Mouse (Mus musculus) intestine, postnatal 0 days (tissue): ENCODE data around the gene Cenpa. TPM values are rescaled to one million over a fixed set of nuclear protein-coding genes. Genes with fewer than 3 reads are reported as not detected.

Source experiments
- ATAC-seq: fragments of 200-750 bp; cut with Nextera tagmentation; 2 replicates; pipeline ENCODE4 v1.8.0; 2017; ENCODE audit warnings: mild to moderate bottlenecking, moderate TSS enrichment, moderate library complexity
- H3K27ac ChIP-seq: fragments of 300-500 bp; sonication (generic); 2 replicates; pipeline ENCODE4 v1.5.1; 2014; ENCODE audit warnings: mild to moderate bottlenecking, low read depth, low read length, moderate library complexity
- H3K27me3 ChIP-seq: fragments of 300-500 bp; sonication (generic); replicated peaks from 2 replicates; pipeline ENCODE4 v1.6.1; 2014; ENCODE audit warnings: low read length, mixed read lengths; ENCODE audit not compliant: control insufficient read depth, insufficient read depth
- H3K36me3 ChIP-seq: fragments of 300-500 bp; sonication (generic); 2 replicates; pipeline ENCODE4 v1.6.1; 2014; ENCODE audit warnings: mild to moderate bottlenecking, moderate library complexity; ENCODE audit not compliant: control insufficient read depth, insufficient read depth
- H3K4me1 ChIP-seq: fragments of 300-500 bp; sonication (generic); replicated peaks from 2 replicates; pipeline ENCODE4 v1.6.1; 2014; ENCODE audit warnings: antibody characterized with exemption, low read length, mixed read lengths; ENCODE audit not compliant: control insufficient read depth, insufficient read depth
- H3K4me2 ChIP-seq: fragments of 300-500 bp; sonication (generic); replicated peaks from 2 replicates; pipeline ENCODE4 v1.6.1; 2014; ENCODE audit warnings: low read depth, mild to moderate bottlenecking, moderate library complexity
- H3K4me3 ChIP-seq: fragments of 300-500 bp; sonication (generic); 2 replicates; pipeline ENCODE4 v1.5.1; 2014; ENCODE audit warnings: low read depth, low read length
- H3K9ac ChIP-seq: fragments of 300-500 bp; sonication (generic); 2 replicates; pipeline ENCODE4 v1.6.1; 2014; ENCODE audit warnings: mild to moderate bottlenecking, low read depth, low read length
- H3K9me3 ChIP-seq: fragments of 300-500 bp; sonication (generic); 2 replicates; pipeline ENCODE4 v1.6.1; 2016; ENCODE audit warnings: mixed run types; ENCODE audit not compliant: control insufficient read depth
- CTCF ChIP-seq: sonication (generic); IDR thresholded peaks from 2 replicates; pipeline ENCODE4 v1.5.1; 2016; ENCODE audit warnings: low read depth, mild to moderate bottlenecking, control low read depth, antibody characterized with exemption, moderate library complexity
- WGBS: fragments of 180-500 bp; shearing (Covaris S2); extraction: QIAGEN DNeasy Blood & Tissue Kit; methylation state at CpG from one replicate; pipeline ENCODE4 v1.1.7; 2014; 5-methylcytosine and 5-hydroxymethylcytosine counted together
- polyA plus RNA-seq: library from polyadenylated mRNA; unstranded; fragments of >200 nt; fragmentation: Nextera tagmentation; extraction: Ambion mirVana; gene quantifications from 2 replicates; pipeline ENCODE4 v1.2.1, GENCODE M21; 2015

The Cenpa gene
- polyA plus RNA-seq, 1 experiment from 2014 or later: 79.2 TPM

DNA sequence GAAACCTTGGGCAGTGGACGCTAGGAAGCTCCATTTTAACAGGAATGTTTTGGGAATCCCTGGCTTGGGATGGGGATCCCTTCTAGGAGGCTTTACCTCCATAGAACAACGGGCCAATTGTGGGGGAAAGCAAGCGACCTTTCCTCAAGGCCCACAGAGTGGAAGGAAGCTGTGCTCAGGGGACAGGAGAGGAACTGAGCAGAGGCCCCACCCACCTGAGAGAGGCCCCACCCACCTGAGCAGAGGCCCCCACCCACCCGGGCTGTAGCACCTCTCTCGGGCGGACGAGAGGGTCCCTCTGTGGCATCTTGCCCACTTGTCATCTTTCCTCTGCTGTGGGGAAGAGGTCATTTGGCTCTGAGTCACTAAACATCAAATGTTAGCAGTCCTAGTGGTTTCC, 29.6 kb upstream of the Cenpa start:
- TF ChIP-seq CTCF: no peak
- 39% methylated on average over 7 of the region's 7 CpGs for WGBS
- no peaks in the 10 kb centered on the region for H3K9me3 ChIP-seq
- no peak for ATAC-seq
- no peak overlapping the region for H3K27ac ChIP-seq
- no peaks in the 10 kb centered on the region for H3K4me1 ChIP-seq
- H3K27me3 ChIP-seq: no peaks in the 10 kb centered on the region
- no peaks in the 10 kb centered on the region for H3K36me3 ChIP-seq
- H3K4me2 ChIP-seq: no peak overlapping the region
- no peak overlapping the region for H3K9ac ChIP-seq
- H3K4me3 ChIP-seq: no peak overlapping the region

DNA sequence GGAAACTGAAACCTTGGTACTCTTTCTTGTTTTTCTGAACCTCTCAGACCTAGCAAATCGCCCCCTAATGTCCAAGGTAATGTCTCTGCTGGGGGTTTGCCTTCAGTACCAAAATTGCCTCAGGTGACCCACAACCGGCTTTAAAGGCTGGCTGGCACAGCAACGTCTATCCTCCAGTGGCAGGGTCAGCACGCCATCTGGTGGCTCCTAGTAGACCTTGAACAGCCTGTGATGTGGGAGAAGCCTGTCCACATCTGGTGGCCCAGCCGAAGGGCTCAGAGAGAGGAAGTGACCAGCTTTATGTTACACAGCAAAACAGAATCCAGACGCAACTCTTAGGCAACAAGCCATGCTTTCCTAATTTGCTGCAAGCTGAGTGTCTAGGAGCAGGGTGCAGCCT, 28.5 kb upstream of the Cenpa start:
- ATAC-seq: no peak
- Histone ChIP-seq H3K27me3 (no peaks in the 10 kb centered on the region), H3K9me3 (no peaks in the 10 kb centered on the region), H3K9ac (no peak overlapping the region), H3K27ac (no peak overlapping the region), H3K4me1 (no peaks in the 10 kb centered on the region), H3K36me3 (no peaks in the 10 kb centered on the region), H3K4me2 (no peak overlapping the region), H3K4me3 (no peak overlapping the region)
- peak; percentile 98 for TF ChIP-seq CTCF
- WGBS: 3% methylated on average over 6 of the region's 6 CpGs

DNA sequence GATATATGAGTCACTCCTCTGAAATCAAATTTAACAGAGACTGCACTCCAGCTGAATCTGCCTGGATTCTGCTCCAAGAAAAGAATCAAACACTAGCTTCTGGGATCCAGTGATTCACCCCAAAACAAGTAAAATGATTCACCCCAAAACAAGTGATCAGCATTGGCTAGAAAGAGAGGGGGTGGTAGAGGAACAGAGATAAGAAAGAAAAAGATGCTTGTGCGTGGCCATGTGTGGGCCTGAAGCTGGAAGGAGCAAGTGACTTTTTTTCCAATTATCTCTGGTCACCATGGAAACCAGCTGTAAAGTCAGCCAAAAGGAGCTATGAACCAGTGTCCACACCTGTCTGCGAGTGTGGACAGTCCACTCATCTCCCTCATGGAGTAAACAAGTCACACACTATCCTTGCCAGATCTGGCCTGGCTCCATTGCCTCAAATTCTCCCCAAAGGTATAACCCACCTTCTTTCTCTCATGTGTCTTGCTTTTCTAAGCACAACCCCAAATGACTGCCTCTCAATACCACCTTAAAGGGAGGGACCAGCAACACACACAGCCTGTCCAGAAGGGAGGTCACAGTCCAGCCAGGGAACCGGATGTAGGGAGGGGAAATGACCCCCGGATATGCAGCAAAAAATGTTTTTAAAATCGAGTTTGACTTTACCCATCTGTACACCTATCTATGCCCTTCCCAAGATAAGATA, 22.9 kb upstream of the Cenpa start:
- no peak overlapping the region for H3K9ac ChIP-seq
- no peak overlapping the region for H3K27ac ChIP-seq
- H3K9me3 ChIP-seq: no peaks in the 10 kb centered on the region
- no peaks in the 10 kb centered on the region for H3K36me3 ChIP-seq
- H3K4me3 ChIP-seq: no peak overlapping the region
- no peaks in the 10 kb centered on the region for H3K4me1 ChIP-seq
- 47% methylated on average over 5 of the region's 5 CpGs for WGBS
- TF ChIP-seq CTCF: no peak
- no peaks in the 10 kb centered on the region for H3K27me3 ChIP-seq
- H3K4me2 ChIP-seq: no peak overlapping the region
- no peak for ATAC-seq

DNA sequence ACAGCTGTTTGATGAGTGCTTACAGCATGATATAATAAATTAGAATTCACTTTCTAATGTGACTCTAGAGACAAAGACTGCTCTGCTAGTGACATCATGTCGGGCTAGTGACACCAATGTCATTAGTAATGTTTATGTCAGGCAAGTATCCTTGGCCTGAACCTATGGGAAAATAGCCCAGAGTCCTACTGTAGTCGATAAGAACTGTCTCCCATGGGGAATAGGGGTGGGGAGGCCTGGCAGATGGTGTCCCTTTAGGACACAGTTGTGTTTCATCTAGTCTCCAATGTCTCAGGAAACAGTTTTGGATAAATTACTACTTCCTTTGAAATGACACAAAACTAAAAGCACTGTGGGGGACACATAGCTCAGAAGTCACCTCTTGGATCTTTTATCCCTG, 20.5 kb upstream of the Cenpa start:
- Histone ChIP-seq H3K9me3 (no peaks in the 10 kb centered on the region), H3K4me2 (no peak overlapping the region), H3K9ac (no peak overlapping the region), H3K27ac (no peak overlapping the region), H3K4me3 (no peak overlapping the region), H3K4me1 (peaks cover 11% of the 10 kb centered on the region; the same call in 1 of the 2 replicates), H3K36me3 (no peaks in the 10 kb centered on the region), H3K27me3 (no peaks in the 10 kb centered on the region)
- TF ChIP-seq CTCF: no peak
- no peak for ATAC-seq
- 68% methylated on average over 2 of the region's 2 CpGs for WGBS

DNA sequence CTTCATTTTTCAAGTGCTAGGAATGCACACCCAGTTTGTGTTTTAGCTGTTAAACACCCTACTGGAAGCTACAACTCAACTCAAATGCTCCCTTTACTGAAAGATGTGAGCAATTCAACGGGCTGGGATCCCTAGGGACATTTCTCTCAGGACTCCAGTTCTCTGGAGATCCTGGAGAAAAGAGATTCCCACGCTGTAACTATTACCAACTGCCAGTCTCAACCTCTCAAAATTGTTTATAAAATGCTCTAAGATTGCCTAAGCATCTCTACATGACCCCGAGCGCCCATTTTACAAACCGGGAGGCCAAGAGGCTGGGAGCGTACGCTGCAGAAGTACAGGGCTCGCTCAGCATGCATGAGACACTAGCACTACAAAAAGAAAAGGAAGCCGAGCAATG, 19.2 kb upstream of the Cenpa start:
- Histone ChIP-seq H3K27ac (no peak overlapping the region), H3K27me3 (no peaks in the 10 kb centered on the region), H3K36me3 (peaks cover 3% of the 10 kb centered on the region; the same call in 1 of the 2 replicates), H3K9me3 (no peaks in the 10 kb centered on the region), H3K4me1 (peaks cover 11% of the 10 kb centered on the region; the same call in 1 of the 2 replicates), H3K4me3 (peak overlapping the region; percentile 58), H3K4me2 (peak overlapping the region; percentile 81), H3K9ac (peak overlapping the region; percentile 63)
- 17% methylated on average over 9 of the region's 9 CpGs for whole genome bisulfite sequencing
- ATAC-seq: peak; percentile 7; the same call in 1 of the 2 replicates
- no peak for TF ChIP-seq CTCF

DNA sequence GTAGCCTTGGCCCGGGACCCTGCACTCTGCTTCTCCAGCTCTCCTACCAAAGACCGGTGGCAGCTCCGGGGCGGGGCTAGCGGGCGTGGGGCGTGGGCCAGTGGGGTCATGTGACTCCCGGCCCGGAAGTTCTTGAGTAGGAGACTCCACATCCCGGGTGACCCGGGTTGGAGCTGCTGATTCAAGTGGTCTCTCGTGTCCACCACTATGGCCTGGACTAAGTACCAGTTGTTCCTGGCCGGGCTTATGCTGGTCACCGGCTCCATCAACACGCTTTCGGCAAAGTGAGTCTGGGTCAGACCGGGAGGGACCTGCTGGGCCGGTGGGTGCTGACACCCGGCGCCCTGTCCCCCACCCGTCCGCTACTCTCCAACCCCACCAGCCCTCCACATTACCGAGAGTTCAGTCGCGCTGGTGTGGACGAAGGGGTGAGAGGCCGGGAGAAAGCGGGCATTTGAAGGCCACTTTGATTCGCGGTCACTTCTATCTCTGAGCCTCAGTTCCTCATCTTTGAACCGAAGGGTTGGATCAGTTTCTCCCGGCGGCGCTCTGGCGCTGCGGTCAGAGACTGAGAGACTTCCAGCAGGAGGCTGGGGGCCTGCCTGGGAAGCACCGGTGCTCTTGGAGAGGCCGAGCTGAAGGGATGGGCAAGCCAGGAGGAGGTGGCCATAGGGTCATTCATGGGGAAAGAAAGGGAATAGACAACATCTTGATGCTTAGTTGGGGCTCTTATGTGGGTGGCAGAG, 18.6 kb upstream of the Cenpa start, which contains the start of gene Slc35f6:
Slc35f6 (plus strand) TSS at position 119 of the 746 bp plus-strand sequence.
- no peak for TF ChIP-seq CTCF
- H3K4me3 ChIP-seq: peak within 1 kb of the TSS; percentile 58
- 2% methylated on average over 38 of the region's 38 CpGs for WGBS
- peak within 1 kb of the TSS; percentile 63 for H3K9ac ChIP-seq
- no peaks in the 10 kb centered on the region for H3K9me3 ChIP-seq
- peak; percentile 78 for ATAC-seq
- peak within 1 kb of the TSS; percentile 51; the same call in 1 of the 2 replicates for H3K27ac ChIP-seq
- peaks cover 11% of the 10 kb centered on the region; the same call in 1 of the 2 replicates for H3K4me1 ChIP-seq
- peak within 1 kb of the TSS; percentile 81 for H3K4me2 ChIP-seq
- no peaks in the 10 kb centered on the region for H3K27me3 ChIP-seq
- H3K36me3 ChIP-seq: peaks cover 3% of the 10 kb centered on the region; the same call in 1 of the 2 replicates
